Mouse (Mus musculus): Measurements from ENCODE around the gene Gm10392. TPM values are rescaled to one million over a fixed set of nuclear protein-coding genes. Genes with fewer than 3 reads are reported as not detected.

The Gm10392 gene
- 0.30 to 0.42 TPM in 2 of 4 replicates, not detected in the others for total RNA-seq (2023; ENCODE audit: inconsistent age)

GRCm38 (mm10) chr11:77519043-77519442, at the start of gene Gm10392:
Gene Gm10392 (minus strand): TSS chr11:77519198.

DNA sequence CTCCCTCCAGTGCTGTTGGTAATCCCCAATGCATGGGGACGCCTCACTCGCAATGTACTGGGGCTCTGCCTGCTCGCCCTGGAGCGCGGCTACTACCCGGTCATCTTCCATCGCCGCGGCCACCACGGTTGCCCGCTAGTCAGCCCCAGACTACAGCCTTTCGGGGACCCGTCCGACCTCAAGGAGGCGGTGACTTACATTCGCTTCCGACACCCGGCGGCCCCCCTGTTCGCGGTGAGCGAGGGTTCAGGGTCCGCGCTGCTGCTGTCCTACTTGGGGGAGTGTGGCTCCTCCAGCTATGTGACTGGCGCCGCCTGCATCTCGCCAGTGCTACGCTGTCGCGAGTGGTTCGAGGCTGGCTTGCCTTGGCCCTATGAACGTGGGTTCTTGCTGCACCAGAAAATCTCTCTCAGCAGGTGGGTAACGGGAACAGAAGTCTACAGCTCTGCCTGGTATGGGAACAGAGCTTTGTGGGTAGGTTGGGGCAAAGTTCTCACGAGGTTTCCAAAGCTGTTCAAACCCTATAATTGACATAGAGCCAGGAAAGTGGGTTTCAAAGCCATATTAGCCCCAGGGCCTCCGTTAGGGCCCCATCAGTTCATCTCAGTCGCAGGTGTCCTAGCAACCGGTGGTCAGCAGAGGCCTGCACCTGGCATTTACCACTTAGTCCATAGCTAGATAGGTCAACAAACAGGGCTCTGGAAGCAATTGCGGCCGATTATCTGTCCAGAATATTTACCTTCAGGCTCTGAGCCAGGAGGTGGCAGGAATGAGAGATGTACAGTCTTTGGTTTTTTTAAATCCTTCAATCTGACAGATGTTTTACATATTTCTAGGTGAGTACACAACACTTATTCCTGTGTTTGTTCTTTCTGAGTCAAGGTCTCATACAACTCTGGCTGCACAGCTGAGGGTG, 3.1 kb downstream of the Gm10392 start, which contains the start of gene Trp53i13:
Trp53i13 (minus strand) TSS at position 344 of the 916 bp plus-strand sequence.

GRCm38 (mm10) chr11:77514832-77515636, 4.0 kb downstream of the Gm10392 start, which contains the start of gene Abhd15:
Gene Abhd15 (plus strand): TSS chr11:77515121.

GRCm38 (mm10) chr11:77493512-77494343, 25.3 kb downstream of the Gm10392 start, which contains the start of gene Git1:
Gene Git1 (plus strand): TSS chr11:77493562.

GRCm38 (mm10) chr11:77489591-77490235, 29.3 kb downstream of the Gm10392 start, which contains the start of gene Ankrd13b:
Gene Ankrd13b (minus strand): TSS chr11:77489678.

Other genes with a start within 250 kb of the Gm10392 start
- gene Coro6, start 56.8 kb downstream of the Gm10392 start, total RNA-seq (2023; ENCODE audit: inconsistent age), result 0.16 to 1.1 TPM (median 0.65 TPM) in 4 replicates
- 1.2 to 1.6 TPM (median 1.4 TPM) in 4 replicates for gene Ankrd13b, start 29.5 kb downstream of the Gm10392 start, total RNA-seq (2023; ENCODE audit: inconsistent age)
- 38.7 to 46.3 TPM (median 42.8 TPM) in 4 replicates for gene Git1, start 25.6 kb downstream of the Gm10392 start, total RNA-seq (2023; ENCODE audit: inconsistent age)
- gene Abhd15, start 4.1 kb downstream of the Gm10392 start, total RNA-seq (2023; ENCODE audit: inconsistent age), result 0.18 to 0.63 TPM (median 0.50 TPM) in 4 replicates
- 6.3 to 8.6 TPM (median 7.9 TPM) in 4 replicates for gene Trp53i13, start 3.2 kb downstream of the Gm10392 start, total RNA-seq (2023; ENCODE audit: inconsistent age)
- gene Taok1, start 88.6 kb upstream of the Gm10392 start, total RNA-seq (2023; ENCODE audit: inconsistent age), result 38.5 to 46.5 TPM (median 44.7 TPM) in 4 replicates
- gene Nufip2, start 167.0 kb upstream of the Gm10392 start, total RNA-seq (2023; ENCODE audit: inconsistent age), result 98.3 to 111 TPM (median 102 TPM) in 4 replicates
- not detected in 4 replicates for gene Cryba1, start 206.1 kb upstream of the Gm10392 start, total RNA-seq (2023; ENCODE audit: inconsistent age)
- gene Myo18a, start 244.0 kb upstream of the Gm10392 start, total RNA-seq (2023; ENCODE audit: inconsistent age), result 108 to 136 TPM (median 132 TPM) in 4 replicates

Measured in B cell, adult (primary cell).